Mouse (Mus musculus): ENCODE data around the gene Odf3l2.

The Odf3l2 gene

DNA sequence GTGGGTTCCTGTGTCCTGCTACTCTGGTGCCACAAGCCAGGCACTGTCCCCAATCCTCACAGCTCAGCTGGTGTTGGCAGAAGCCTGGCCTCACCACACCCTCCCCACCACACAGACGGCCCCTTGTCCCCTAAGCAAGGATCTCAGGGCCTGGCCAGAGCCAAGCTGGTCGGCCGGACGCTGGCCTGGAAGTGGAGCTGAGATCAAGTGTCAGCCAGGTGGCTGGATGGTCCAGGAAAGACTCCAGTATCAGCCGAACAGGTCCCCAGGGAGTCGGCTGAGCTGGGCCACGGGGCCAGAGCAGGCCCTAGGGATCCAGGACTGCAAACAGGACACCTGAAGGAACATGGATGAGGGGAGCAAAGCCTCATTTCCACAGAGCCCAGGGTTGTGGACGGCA, at the start of gene Odf3l2:
TSS of gene Odf3l2 (minus strand) at position 28 of the 400 bp plus-strand sequence.
- no peak for DNase-seq (ENCODE audit: low read depth, low spot score)

DNA sequence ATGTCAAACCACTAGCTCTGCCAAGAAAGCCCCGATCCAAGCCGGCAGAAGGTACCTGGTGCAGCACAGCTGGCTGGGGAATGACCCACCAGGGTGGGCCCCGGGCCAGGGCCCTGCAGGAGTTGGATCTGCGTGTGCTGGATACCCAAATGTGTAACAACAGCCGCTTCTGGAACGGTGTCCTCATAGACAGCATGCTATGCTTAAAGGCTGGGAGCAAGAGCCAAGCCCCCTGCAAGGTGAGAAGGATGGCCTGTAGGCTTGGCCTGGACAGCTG, 48.8 kb upstream of the Odf3l2 start:
- DNase-seq (ENCODE audit: low read depth, low spot score), result no peak

DNA sequence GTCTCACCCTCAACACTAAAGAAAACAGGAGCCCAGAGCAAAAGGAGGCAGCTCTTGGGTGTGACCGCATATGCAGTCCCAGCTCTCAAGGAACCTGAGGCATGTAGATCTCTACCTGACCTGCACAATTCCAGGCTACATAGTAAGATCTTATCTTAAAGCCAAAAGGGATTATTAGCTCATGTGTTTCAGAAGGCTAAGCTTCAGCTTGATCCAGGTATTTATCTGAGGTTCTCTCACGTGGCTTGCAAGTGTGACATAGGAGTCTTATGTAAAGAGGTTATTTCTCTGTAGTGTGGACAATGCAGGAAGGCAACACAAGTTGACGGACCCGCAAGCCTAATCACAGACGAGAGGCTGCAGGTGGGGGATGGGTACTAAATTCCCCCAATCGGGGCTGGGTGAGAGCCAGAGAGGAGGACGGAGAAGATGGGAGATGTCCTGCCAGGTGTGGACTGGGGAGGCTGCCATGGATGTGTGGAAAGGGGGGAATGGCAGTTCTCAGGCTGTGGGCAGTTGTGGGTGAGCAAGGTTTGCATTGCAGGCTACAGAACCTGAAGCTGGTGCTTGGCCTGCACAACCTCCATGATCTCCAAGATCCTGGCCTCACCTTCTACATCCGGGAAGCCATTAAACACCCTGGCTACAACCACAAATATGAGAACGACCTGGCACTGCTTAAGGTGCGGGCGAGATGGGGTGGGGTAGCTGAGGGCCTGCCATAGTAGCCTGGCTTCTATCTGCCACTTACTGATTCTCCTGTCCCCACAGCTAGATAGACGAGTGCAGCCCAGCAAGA, 48.2 kb upstream of the Odf3l2 start:
- no peak for DNase-seq (ENCODE audit: low read depth, low spot score)

DNA sequence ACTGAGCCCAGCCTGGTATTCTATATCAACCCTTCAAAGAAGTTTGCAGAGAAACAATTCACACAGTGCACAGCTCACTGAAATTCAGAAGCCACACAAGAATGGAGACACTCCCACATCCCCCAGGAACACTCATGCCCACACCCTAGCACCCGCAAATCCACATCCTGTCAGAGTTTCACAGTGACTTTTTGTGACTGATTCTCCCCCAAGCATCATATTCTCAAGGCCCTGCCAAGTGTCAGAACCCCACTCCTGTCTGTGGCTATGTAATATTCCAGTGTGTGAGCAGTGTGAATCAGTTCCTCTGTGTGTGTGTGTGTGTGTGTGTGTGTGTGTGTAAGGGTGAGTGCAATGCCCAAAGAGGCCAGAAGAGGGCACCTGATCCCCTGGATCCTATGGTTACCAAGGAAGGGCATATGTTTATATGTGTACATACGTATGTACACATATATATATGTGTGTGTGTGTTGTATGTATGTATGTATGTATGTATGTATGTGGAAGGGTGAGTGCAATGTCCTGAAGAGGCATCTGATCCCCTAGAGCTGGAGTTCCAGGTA, 46.5 kb upstream of the Odf3l2 start:
- peak; percentile 65 for DNase-seq (ENCODE audit: low read depth, low spot score)

DNA sequence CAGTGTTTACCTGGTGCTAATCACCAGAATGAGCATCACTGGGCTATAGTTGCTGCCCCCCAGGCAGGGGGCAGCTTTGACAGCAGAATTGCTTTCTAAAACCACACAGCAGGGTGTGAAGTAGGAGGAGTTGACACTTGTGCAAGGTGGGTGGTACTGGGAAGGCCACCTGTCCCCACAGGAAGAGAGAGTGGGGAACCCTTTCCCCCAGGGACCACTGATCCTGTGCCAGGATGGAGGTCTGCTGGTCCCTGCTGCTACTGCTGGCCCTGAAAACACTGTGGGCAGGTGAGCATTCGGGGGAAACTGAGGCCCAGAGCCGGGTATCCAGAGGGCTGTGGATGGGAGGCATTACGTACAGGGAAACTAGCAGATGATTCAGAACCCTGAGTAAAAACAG, 43.6 kb upstream of the Odf3l2 start:
- no peak for DNase-seq (ENCODE audit: low read depth, low spot score)

DNA sequence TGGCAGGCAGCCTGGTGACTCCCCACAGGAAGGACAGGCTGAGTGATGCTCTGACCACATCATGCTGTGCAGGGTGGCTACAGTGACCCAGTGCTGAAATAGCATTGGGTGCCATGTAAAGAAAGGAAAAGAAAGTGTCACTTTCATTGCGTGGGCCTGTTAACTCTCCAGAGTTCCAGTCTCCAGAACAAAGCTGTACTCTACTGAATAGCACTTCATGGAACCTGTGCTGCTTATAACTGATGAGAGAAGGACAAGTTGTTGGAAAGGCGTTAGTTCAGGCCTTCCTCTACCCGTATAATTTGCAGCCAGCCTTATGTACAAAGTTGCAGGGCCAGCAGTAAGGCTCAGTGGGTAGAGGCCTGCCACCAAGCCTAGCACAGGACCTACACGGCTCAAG, 43.2 kb upstream of the Odf3l2 start, which contains the start of gene Gzmm:
TSS of gene Gzmm (plus strand) at position 301 of the 400 bp plus-strand sequence.
- no peak for DNase-seq (ENCODE audit: low read depth, low spot score)

DNA sequence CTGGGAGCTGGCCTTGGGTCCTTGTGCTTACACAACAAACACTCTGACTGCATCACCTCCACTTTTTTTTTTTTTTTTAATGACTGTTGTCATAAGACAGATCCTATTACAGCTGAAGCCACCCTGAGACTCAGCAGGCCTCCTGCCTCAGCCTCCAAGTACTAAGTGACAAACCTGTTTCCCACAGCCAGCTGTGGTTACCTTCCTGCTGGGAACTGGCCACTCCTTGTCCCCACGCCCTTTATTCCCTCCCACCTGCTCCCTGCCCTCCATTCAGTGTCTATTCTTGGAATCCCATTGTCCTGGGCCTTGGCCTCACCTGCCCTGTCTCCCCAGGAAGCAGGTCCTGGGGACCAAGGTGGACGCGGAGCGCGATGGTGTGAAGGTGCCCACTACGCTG, 42.0 kb upstream of the Odf3l2 start:
- peak; percentile 71 for DNase-seq (ENCODE audit: low read depth, low spot score)

DNA sequence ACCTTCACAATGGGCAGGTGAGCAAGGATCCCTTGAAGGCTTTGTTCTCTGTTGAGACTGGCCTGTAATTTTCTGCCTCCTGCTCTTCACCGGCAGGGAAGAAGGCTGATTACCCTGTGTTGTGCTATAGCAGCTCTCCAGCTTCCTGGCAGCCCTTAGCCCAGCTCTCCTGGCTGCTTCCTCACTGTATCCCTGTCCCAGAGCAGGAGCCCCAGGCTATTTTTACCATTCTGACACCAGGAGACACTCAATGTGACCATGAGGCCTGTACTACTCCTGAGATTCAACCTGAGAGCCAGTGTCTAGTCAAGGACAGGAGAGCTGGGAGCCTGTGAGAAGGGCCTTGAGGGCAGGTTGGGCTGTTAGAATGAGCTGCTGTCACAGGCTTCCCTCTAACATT, 41.2 kb upstream of the Odf3l2 start:
- DNase-seq (ENCODE audit: low read depth, low spot score), result no peak

DNA sequence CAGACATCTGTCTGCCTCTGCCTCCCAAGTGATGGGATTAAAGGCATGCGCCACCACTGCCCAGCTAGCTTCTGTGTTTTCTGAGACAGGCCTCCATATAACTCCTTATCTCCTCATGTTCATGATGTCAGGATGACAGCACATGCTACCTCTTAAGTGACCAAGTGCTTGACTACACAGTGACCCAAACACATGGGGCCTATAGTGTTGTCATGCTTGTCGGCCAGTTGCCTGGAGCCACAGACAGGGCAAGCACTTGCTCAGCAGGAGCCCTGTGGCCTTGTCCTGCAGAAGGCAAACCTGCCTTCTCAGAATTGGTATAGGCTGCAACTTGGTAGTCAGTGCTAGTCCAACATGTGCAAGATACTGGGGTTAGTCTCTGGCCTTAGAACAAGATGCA, 40.7 kb upstream of the Odf3l2 start:
- no peak for DNase-seq (ENCODE audit: low read depth, low spot score)

DNA sequence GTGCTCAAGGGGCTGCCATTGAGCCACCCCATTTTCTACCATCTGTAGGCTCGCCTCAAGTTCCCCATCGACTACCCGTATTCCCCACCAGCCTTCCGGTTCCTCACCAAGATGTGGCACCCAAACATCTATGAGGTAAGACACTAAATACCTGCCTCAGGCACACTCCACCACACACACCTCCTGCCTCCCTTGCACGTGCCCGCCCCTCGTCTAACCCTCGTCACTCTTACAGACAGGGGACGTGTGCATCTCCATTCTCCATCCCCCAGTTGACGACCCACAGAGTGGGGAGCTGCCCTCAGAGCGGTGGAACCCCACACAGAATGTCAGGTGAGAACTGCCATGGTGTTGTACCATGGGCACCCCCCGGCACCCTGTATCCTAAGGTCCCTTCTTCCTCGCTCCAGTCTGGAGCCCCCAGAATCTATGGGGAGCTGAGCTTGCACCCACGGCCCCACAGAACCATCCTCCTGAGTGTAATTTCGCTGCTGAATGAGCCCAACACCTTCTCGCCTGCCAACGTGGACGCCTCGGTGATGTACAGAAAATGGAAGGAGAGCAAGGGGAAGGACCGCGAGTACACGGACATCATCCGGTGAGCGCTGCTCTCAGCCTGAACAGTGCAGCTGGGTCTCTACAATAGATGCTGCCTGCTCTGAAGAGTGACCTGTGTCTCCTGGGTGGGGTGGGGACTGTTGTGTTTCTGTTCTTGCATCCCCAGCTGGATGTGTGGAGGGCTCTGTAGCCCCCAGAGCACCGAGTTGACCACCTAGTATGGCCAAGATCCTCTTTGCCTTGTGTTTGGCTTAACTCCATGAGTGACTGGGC, 39.4 kb upstream of the Odf3l2 start:
- DNase-seq (ENCODE audit: low read depth, low spot score), result no peak

DNA sequence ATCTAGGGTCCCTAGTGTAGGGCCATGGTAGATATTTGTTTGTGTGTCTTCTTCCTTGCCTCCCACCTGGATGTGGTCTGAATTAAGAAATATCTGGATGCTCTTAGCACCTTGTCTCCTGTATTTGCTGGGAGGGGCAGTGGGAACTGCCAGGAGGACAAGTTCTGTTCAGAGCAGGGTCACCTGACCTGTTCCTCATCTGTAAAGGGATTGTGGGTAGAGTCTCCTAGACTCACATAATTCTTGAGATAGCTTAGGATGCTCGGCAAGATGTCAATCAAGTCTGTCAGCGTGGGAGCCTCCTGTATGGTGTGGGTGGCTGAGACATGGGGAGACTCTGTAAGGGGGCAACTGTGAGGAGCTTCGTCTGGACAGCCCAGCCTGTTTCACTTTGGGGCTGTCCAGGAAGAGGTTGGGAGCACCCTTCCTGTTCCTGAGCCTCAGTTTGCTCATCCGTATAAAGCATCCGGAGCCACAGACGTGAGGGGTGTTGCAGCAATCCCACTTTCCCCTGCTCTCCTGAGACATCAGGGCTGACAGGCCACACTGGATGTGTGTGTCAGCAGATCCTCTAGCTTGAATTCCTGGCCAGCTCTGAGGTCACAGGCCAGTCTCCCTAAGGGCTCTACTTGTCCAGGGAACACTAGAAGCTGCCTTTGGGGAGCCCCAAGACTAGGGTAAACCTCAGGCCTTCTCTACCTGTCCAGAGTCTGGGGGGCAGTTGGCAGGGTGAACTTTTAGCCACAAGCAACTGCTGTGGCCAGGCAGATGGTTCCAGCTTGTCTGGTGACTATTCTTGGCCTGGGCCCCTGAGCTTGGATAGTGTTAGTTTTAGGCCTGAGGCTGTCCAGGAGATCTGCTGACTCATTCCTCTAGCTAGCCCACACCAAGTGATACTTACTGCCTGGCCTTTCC, 38.4 kb upstream of the Odf3l2 start:
- no peak for DNase-seq (ENCODE audit: low read depth, low spot score)

DNA sequence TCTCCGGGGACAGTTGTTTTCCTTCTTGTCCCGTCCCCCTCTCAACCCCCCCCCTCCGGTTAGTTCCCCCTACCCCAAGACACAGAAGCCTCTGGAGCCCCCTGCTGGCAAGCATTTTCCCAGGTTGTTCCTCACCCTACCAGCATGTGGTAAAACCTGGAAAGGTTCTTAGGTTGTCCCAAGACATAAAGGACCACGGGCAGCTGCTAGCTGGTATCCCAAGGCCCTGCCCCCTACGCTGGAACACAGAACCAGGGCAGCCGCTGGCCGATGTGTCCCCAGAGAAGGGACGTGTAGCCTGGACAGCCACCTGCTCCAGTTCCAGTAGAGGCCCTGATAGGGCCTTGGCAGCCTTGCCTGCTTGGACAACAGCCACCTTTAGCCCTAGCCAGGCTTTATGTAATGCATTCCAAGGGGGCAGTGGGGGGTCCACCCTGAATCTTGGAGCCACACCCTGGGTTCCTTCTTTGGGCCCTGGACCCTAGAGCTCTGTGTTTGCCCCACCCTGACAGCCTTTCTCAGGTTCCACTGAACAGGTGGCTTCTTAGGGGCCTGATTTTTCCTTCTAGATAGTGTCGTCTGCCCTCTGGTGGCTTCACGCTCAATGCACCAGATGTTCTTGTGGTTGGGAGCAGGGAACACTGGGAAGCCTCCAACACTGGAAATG, 37.5 kb upstream of the Odf3l2 start:
- peak; percentile 89 for DNase-seq (ENCODE audit: low read depth, low spot score)

DNA sequence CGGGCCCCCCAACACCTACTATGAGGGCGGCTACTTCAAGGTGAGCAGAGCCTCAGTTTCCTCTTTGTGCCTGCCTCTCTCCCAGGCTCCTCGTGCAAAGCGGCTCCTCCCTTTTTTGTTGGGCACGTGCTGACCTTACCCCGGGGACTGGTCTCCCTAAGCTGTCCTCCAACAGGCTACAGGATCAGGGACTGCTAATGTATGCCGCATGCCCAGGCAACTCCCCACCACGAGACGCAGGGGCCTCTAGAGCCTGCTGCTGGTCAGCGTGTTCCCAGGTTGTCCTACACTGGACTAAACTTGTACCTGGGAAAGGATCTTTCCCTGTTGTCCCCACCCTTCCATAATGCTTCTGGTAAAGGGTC, 37.0 kb upstream of the Odf3l2 start:
- DNase-seq (ENCODE audit: low read depth, low spot score), result peak; percentile 51

DNA sequence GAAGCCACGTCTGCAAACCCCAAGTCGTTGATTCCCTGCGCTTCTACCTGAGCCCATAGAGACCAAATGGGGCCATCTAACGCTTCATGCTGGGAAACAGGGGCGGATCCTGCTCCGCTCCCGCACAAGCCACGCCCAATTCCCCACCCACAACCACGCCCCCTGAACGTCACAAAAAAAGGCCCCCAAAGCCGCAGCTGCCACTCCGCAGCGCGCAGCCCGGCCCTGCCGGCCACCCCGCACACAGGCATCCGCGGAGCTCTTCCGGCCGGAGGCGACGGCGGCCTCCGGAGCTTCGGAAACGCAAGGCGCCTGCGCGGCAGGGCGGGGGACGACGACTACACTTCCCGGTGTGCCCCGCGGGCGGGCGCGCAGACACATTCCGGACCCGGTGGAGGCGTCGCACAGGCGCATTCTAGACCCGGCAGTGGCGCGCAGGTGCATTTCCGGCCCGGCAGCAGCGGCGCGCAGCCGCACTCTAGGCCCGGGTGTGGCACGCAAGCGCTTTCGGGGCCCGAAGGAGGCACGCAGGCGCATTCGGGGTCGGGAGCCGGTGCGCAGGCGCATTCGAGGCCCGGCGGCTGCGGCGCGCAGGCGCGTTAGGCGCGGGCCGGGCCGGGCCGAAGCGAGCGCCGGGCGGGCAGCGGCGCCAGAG, 36.2 kb upstream of the Odf3l2 start, which contains the start of gene Cdc34:
TSS of gene Cdc34 (plus strand) at position 605 of the 655 bp plus-strand sequence.
- peak; percentile 98 for DNase-seq (ENCODE audit: low read depth, low spot score)

DNA sequence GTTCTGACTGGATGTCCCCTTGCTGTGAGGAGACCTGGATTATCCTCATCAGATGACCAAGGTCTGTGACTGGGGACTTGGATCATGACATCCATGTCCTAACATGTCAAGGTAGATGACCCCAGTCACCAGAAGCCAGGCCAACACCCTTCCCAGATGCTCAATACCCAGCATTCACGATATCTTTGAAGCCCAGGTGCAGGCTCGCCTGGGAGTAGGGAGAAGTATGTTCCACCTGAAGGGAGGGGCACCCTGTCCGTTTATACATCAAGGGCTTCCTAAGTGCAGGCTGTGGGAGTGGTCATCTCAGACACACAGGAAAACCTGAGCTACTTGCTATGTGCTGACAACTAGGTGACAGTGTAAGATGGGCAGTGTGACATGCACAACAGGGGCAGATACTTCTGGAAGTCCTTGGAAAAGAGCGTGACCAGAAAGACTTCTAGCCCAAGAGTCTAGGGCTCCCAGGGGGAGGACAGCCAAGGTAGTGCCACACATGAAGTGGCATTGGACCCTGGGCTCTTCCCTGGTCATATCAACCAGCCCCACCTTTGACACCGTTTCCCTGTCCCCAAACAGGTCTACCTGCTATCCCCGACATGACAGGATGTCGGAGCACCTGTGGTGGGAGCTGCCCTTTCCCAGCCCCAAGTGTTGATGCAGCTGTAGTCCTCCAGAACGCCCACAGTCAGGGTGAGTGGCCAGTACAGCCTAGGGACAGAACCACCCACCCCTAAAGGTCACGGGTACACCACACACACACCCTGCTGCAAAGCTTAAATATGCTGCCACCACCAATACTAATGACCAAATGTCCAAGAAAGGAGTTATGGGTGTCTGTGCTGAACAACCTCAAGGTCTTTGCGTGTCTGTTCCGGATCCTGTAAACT, 35.3 kb upstream of the Odf3l2 start:
- no peak for DNase-seq (ENCODE audit: low read depth, low spot score)

DNA sequence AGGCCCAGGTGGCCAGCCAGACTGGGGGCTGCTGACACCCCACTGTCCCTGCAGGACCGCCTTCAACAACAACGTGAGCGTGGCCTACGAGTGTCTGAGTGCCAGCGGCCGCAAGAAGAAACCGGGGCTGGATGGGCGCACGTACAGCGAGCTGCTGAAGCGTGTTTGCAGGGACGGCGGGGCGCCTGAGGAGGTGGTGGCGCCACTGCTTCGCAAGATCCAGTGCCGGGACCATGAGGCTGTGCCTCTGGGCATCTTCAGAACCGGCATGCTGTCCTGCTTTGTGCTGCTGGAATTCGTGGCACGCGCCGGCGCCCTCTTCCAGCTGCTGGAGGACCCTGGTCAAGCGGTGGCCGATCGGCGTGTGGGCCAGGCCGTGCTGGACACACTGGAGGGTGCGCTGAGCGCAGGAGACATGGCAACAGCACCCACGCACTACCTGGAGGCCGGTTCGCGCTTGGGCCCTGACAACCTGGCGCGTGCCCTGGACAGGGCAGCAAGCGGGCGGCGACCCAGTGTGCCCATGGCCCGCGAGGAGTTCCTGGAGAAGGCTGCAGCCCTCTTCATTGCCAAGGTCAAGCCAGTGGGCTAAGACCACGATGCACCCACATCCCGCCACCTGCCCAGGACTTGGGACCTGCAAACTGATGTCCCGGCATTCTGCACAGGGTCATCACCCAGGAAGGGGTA, 30.0 kb upstream of the Odf3l2 start:
- DNase-seq (ENCODE audit: low read depth, low spot score), result peak; percentile 70

DNA sequence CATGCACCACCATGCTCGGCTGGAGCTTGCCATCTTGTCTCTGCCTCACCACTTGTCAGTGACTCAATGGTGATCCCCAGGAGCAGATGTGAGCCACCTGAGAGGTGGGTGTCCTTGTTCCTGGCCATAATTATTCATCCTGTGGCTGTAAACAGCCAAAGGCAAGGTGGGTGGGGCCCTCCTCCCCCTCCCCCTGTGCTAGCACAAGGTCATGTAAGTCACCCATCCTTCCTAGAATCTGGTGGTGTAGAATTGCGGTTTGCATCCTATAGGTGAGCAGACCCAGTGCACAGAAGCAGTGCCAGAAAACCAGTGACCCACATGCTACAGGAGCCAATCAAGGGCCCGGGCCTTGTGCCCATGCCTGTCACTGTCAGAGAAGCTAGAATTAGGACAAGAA, 27.5 kb upstream of the Odf3l2 start:
- DNase-seq (ENCODE audit: low read depth, low spot score), result peak; percentile 73

DNA sequence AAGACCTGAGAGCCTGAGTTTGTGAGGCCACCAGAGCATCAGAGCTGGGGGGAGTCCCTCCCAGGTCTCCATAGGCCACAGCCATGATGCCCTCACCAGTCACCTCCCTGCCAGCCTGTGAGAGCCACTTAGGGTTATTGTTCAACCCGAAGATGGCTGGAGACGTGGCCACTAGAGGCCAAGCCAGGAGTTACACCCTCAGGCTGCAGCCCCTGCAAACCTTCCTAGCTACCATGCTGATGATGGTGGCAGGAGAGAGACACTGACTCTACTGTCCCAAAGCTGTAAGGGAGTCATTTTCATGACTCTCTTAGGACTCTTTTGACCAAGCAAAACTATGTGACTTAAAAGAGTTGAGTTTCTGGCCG, 26.5 kb upstream of the Odf3l2 start:
- DNase-seq (ENCODE audit: low read depth, low spot score), result peak; percentile 63

Measured in R1 (cell line).